Mouse (Mus musculus) kidney, postnatal 25 days (tissue): Measurements from ENCODE around the gene Ect2.
A peak's percentile ranks its signal among the peaks of the same experiment; 100 is the strongest.

Experiments
- DNase-seq, 2 experiments: peaks; one replicate each; pipeline ENCODE4 v3.0.0; 2021; ENCODE audit warnings: mixed read lengths in 2 of 2

The Ect2 gene

DNA sequence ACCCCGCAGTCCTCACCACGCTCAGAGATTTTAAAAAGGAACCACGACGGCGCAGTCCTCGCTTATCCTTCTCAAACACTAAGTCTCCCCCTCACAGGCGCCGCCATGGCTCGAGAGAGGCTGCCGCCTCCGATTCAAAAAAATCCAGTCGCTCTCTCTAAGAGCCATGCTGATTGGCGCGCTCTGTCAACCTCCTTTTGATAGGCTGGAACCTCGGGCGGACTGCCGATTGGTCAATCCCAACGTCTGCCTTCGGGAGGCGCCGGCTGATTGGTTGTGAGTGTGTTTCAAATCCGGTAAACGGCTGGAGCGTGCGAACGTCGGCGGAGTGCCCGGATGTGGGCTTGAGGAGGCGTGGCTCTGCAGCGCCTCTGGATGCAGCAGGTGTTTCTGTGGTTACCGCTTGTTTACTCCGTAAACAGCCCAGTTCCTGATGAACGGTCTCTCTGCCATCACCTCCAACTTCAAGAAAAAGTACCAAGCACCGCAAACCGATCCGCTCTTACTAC lies at the start of gene Ect2:
TSS of gene Ect2 (minus strand) at position 178 of the 509 bp plus-strand sequence.
- peak; percentile 99 to 100 for DNase-seq

DNA sequence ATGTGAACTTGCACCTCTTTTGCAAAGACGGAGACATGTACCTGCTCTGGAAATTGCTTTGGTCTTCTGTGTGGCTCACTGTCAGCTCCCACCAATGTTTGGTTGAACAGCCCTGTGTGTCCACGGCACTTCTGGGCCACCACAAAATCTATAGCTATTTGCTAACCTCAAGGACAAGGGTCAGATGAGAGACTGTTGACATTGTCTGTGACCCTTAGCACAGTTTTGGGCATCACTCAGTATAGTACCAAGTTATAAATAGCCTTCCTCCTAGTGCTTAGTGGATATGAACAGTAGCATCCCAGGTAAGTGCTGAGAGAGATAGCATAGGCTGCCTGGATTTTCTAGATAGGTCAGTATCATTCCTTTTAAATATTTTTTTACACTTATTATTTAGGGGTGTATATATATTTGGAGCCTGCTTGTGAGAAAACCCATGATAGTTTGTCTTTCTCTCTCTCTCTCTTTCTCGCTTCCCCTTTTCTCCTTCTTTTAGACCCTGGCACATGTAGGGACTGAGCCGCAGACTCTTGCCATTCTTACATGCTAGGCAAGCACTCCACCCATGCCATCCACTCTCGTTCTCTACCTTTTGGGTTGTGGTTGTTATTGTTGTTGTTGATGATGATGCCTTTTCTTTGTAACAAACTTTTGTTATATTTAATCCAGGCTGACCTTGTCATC lies 48.2 kb upstream of the Ect2 start:
- DNase-seq = no peak

DNA sequence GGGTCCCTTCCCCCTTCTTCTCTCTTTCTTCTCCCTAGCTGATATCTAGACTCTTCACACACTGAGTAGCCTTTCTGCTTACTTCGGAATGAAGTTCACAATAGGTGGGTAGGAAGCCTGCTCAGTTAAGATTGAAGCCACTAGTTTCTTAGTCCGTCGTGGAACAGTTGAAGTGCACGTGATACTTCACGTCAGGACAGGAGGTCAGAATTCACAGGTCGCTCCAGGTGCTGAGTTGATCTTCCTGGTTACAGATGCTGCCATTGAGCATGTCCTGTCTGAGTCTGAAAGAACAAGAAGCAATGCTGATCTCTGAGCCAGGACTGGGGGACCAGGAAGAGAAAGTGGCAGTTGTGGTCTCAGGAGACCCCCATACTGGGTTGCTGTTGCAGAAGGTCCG lies 45.4 kb upstream of the Ect2 start:
- peak; percentile 36 to 61 for DNase-seq

DNA sequence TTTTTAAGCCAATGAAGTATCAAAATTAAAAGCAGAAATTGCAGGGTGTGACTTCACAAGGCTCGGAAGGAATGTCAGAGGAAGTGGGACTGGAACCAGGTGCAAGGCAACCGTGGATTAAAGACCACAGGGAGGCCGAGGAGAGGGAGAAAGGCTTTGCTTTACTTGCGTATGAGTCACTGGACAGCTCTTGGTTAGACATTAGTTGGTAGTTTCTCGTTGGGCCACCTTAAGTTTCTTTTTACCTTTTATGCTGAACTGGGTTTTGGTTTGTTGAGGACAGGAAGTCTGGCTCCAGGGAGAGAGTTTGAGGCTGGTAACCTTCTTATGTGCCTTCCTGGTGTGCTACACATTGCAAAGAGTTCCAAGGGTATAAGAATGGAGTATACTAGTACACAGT lies 44.1 kb upstream of the Ect2 start:
- no peak for DNase-seq

DNA sequence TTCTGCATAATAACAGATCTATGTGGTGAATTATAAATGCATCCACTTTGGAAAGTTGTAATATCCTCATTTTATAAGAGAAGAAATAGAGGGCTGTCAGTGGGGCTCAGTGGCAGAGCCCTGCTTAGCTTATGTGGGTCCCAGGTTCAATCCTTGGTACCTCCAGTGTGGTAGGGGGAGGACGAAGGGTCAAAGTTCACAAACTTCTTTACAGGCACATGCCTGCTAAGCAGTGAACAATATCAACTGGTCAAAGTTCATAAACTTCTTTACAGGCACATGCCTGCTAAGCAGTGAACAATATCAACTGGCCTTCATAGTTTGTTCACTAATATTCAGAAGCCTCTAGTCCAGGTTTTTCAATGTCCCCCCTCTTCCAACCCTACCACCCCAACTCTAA lies 42.9 kb upstream of the Ect2 start:
- peak; percentile 58 to 59 for DNase-seq

DNA sequence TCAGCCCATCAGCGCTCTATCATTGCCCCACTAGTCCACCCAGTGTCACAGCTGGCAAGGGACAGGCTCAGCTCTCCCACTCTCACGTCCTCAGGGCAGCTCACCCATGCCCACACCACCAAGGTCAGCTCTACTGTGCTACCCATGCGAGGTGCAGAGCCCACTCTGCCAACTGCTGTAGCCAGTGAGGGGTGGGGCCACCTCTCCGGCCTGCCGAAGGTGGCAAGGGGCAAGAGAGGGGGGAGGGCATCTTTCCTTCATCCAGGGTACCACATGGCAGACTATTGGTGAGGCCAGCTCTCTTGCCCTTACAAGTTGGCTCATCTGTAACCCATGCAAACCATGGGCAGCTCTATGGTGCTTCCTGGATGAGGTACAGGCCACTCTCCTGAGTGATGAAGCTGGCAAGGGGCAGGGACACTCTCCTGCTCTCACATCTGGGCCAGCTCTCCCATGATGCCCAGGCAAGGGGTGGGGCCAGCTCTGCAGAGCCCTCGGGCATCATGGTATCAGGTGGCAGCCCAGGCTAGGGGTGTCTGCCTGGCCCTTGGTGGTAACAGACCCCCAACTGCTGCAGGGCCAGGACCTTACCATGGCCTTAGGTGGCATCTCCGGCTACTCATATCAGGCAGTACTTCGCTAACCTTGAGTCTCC lies 42.0 kb upstream of the Ect2 start:
- peak in 1 of 2 experiments; percentile 58 for DNase-seq

DNA sequence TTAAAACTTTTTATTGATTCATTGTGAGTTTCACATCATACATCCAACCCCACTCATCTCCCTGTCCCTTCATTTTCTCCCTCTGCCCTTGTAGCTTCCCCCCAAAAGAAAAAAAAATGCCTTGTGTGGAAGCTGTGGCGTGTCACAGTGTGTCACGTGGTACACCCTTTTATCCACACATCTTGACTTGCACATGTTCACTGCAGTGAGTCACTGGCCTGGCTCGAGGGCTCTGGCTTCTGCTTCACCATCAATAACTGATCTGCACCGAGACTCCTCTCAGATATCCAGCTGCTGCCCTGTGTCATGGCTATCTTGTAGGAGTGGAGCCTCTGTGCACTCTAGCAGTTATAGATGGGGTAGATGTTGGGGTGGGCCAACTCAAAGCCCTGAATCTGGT lies 41.5 kb upstream of the Ect2 start:
- no peak for DNase-seq

DNA sequence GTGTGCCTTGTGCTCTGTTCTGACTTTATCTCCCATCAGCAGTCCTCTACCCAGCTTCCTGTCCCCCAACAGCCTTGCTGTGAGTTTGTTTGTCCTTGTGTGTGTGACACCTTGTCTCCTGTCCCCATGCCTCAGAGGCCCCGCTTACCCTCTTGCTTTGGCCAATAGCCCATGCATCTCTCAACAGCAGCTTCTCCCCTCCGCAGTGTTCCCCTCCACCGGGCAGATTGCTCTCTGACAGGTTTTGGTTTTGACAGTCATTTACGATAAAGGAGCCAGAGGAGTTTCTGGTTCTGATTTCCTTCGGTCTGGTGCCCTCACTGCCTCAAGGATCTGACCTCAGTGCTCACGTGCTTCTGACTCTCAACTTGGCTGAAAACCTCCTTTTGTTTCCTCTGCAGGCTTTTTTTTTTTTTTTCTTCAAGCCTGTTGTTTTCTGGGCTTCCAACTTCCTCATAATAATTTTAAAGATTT lies 40.2 kb upstream of the Ect2 start:
- DNase-seq = peak; percentile 65 to 78

DNA sequence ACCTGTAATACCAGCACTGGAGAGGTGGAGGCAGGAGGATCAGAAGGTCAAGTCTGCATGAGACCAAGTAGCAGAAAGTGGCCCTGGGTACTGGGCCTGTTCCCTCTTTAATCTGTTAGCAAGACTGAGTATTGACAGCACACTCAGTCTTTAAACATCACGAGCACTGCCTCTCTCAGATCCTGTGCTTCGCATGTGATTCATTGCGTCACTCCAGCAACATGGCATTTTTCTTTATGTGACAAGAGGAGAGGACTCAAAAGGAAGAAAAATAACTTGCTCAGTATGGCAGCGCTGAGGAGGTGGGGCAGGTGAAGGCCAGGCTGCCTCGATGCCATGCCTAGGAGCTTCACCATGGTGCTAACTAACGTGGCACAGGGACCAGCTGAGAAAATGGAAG lies 38.2 kb upstream of the Ect2 start:
- DNase-seq = no peak

DNA sequence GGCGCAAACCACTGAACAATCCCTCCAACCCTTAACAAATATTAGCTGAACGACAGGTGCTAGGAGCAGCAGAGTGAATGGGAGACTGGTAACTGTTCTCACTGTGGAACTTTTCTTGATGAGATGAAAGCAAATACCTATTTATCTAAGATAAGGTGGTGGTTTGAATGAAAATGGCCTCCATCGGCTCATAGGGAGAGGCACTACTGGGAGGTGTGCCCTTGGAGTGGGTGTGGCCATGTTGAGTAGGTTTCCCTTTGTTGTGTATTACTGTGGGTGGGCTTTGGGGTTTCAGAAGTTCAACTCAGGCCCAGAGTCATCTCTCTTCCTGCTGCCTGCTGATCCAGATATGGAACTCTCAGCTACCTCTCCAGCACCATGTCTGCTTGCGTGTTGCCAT lies 37.2 kb upstream of the Ect2 start:
- no peak for DNase-seq

DNA sequence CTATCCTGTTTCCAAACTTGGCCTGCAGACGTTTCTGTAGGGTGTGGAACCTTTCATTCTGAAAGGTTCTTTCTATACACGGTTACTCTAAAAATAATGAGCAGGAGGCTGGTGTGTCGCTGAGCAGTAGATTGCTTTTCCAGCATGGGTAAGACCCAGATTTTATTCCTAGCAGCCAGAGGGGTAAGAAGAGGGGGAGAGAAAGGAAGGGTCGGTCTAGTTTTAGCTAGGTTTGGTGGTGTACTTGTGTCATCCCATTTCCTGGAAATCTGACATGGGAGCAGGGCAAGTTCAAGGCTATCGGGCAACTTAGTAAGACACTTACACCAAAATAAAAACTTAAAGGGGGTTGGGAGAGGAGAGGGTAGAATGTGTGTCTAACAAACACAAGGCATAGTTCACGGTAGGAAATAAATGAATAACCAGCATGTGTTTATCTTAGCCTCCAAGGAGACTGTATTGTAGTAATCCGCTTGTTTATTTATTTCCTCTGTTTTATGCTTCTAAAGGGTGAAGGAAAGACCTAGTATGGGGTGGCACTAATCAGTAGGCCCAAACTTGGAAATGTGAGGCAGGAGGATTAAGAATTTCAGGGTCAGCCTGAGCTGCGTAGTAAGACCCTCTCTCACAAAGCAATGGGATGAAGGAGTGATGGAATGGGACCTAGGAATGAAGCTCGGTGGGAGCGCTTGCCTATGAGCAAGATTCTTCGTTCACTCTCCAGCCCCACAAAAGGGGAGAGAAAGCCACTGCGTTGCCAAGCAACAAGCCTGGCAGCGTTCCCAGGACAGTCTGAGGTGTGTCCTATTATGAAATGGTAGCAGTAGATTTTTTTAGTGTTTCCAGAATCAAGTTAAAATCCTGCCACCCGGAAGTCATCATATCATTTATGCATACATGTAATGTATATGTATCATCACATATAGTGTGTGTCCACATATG lies 35.9 kb upstream of the Ect2 start:
- DNase-seq = peak; percentile 92 to 96

DNA sequence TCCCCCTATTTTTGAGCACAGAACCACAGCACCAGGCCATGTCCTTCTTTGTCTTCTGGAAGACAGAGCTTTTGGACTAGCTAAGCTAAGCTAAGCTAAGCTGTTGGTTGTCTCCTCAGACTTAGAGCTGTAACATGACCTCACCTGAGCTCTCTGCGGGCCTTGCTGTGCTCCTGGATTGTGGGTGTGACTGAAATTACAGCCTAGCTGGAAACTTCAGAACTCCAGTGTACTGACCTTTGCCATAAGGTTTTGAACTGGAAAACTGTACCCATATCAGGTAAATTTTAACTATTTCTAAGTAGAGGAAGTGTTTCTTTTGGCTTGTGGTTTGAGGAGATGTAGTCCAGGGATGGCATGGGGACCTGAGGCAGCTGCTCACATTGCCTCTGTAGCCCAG lies 34.7 kb upstream of the Ect2 start:
- peak; percentile 48 to 82 for DNase-seq

DNA sequence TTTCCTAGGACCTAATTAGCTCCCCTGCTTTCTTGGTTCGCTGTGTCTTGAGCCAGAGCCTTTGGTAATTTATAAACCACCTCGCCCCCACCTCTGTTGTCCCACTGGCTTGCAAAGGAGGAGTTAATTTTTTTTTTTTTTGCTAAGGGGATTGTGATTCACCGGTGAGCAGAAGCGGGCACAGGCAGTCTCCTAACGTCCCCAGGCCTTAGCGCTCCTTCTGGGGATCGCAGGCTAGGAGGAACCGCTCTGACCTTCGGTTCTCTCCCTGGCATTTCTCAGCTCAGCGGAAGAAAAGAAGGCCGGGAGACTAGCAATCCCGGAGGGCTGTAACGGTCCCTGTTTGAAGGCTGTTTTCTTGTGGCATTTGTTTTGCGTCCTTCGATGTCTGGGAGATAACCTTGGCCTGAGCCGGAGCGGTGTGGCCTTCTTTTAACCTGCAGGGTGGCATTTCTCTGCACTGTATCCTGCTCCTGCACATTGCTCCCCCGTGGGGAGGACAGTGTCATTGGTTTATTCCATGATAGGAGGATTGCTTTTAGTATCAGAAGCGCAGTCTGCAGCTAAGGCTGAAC lies 30.0 kb upstream of the Ect2 start:
- DNase-seq = peak; percentile 64 to 80

DNA sequence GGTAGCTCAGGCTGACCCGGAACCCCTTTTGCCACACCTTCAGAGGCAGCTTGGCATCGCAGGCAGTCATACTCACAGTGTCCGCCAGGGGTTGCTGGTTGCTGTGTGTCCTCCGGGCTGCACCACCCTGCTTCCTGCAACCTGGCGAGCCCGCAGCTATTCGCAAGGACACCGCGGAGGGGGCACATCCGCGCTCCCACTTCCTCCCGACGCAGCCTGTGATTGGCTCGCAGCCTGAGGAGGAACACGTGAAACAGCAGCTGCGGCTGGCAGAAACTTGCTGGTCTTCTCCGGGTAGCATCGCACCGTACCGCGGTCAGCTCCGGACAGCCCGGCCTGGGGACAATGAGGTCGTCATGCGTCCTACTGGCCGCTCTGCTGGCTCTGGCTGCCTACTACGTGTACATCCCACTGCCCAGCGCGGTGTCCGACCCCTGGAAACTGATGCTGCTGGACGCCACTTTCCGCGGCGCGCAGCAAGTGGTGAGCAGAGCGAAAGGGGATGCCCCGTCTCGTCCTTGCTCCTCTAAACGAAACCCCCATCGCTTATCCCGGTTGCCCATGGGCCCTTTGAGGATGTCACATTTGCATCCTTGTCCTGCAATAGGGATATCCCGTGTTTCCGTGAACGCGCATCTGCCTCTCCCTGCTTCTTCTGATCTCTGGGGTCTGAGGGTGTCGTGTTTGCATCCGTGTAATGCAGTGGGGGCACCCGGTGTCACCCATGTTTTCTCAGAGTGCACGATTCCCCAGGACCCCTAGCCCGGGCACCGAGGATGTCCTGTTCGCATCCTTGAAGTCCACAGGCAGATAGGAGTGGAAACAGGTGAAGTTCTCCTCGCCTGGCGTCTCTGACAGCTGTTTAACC lies 29.3 kb upstream of the Ect2 start, which contains the start of gene Nceh1:
TSS of gene Nceh1 (plus strand) at position 233 of the 868 bp plus-strand sequence.
- peak; percentile 97 to 98 for DNase-seq

DNA sequence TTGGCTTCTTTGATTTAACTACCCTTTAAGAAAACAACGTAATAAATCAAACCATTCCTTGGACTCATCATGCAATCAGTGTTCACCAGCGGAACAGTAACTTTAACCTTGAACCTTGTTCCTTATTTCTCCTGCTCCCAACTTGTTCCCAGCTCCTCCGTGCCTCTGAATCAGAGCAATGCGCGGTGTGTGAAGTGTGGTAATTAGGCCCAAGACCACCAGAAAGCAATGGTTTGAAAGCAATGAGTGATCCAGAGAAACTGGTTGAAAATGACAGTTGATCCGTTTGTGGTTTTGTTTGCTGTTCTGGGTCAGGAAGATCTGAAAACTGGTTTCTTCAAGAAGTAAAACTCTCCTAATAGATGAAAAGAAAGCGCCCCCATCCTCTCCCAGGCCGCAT lies 26.0 kb upstream of the Ect2 start:
- no peak for DNase-seq

DNA sequence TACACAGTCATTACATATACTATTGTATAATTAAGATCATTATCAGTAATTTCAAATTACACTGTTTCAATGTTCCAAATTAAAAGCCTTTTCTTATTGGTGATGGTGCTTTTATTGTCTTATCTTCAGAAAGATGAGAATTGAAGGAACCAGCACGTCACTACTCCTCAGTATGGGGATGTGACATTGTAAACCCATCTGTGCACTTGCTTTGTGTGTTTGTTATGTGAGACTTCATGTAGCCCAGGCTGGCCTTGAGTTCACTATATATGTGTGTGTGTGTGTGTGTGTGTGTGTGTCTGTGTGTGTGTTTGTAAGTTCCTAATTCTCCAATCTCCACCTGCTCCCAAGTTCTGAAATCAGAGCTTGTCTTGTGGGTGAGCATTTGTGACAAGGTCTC lies 16.6 kb upstream of the Ect2 start:
- no peak for DNase-seq

DNA sequence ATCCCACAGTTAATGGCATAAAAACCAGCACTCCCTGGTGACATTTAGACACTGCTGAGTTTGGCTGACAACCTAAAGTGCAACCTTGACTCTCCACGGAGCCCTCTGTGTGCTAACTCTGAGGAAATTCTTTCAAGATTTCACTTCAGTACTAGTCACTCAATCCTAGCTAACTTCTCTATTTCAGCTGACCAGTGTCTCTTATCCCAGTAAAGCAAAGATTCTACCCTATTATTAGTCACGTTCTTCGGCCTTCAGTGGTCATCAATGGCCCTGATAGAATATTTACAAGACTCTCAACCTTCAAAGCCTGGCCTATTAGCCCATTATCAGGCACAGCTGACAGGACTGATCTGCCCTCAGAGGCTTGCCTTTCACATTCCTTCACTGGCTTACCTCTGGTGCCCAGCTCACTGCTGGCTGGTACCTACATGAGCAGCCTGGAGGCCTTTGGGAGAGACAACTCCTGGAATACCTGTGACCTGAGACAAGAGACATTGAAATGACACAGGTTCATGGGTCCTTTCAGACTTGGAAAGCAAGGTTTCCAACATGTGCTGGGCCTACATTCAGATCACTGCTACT lies 11.9 kb upstream of the Ect2 start:
- DNase-seq = no peak

DNA sequence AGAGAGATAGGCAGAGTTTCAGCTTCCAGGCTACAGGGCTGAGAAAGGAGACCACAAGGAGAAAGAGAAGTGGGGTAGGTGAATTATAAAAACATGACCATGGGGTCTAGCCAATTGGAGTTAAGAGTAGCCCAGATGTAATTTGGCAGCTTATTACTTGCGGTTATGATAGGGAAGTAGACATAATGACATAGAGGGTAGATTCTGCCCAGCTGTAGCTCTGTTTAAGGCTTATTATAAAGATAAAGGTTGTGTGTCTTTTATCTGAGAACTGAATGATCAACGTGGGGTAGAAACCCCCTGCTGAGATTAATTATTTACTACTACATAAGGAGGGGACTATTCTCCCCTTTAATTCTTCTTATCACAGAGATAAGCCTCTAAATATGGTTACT lies 8.7 kb upstream of the Ect2 start:
- DNase-seq = no peak

DNA sequence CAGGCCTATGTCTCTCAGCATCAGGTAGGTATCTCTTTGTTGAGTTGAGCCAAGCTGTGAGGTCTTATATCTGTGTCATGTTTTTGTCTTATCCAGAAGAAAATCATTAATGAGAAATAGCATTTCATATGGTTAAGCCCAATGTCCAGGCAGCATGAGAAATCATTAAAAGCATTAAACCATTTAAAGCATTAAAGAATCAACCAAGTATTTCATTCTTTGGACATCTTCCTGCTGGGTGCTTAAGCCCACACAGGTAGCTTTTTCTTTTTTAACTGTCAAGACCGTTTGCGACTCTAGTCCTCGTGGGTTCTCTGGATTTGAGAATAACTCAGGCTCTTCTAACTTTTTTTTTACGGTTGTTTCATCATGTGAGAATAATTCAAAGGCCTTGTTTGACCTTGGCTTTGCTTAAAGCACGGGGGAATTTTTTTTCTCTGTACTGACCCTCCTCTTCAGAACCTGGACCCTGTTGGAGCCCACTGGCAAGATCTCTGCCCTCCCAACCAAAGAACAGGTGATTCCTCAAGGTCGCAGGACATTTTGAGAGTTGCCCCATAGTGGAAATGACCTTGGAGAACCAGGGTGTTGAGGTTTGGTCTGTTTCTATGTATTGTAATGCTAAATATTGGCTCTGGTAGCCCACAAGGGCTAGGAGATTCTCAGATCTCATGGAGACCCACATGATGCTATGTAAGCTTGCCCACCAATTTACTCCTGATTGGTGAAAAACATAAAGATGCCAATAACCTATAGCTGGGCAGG lies 8.1 kb upstream of the Ect2 start:
- no peak for DNase-seq

DNA sequence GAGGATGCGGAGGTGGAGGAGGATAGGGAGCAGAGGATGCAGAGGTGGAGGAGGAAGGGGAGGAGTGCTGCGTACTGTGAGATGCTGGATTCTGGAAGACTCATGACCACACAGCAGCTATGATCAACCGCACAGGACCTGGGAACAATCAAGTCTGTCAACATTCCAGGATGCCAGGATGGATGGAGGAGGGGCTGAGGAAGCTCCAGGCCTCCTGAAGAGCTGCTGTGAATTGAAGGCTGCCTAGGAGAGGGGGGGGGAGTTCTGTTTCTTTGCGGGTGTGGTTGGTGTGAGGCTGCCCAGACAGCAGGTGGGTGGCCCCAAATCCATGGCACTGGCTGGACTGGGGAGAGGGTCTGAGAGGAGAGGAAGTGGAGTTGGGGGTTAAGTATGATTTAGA lies 5.2 kb upstream of the Ect2 start:
- no peak for DNase-seq

DNA sequence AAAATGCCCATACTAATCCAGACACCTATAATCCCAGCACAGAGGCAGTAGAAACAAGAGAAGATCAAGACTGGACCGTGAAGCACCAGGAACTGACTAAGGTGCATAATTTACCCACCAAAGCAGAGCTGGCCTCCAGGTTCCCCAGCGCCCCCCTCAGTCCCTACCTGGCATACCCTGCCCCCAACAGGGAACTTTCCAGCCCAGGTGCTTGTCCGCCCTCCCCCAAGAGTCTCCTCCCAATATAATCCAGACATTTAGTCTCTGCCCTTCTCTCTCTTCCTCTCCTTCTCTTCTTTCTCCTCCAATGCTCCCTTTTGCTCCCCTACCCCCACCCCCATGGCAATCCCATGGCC lies 2.9 kb upstream of the Ect2 start:
- DNase-seq = no peak
